Mouse (Mus musculus) kidney, postnatal 0 days (tissue): ENCODE results near the gene Fgfr2. TPM values are rescaled to one million over a fixed set of nuclear protein-coding genes. Genes with fewer than 3 reads are reported as not detected.
A peak's percentile ranks its signal among the peaks of the same experiment; 100 is the strongest.

Experiments used
- ATAC-seq: fragments of 200-750 bp; cut with Nextera tagmentation; replicated peaks from 2 replicates; pipeline ENCODE4 v1.8.0; 2017; ENCODE audit warnings: low read depth, moderate number of reproducible peaks, moderate TSS enrichment, moderate library complexity; ENCODE audit not compliant: low FRiP score
- DNase-seq: peaks from one replicate; pipeline ENCODE4 v3.0.0-alpha.2; 2016; ENCODE audit warnings: low spot score
- H3K27ac ChIP-seq: fragments of 300-500 bp; sonication (generic); 2 replicates; pipeline ENCODE4 v1.5.1; 2014; ENCODE audit warnings: mild to moderate bottlenecking
- H3K27me3 ChIP-seq: fragments of 300-500 bp; sonication (generic); 2 replicates; pipeline ENCODE4 v1.6.1; 2014; ENCODE audit warnings: low read length, mixed read lengths; ENCODE audit not compliant: insufficient read depth
- H3K36me3 ChIP-seq: fragments of 300-500 bp; sonication (generic); 2 replicates; pipeline ENCODE4 v1.6.1; 2014; ENCODE audit warnings: low read length, mixed read lengths; ENCODE audit not compliant: insufficient read depth
- H3K4me1 ChIP-seq: fragments of 300-500 bp; sonication (generic); replicated peaks from 2 replicates; pipeline ENCODE4 v1.6.1; 2014; ENCODE audit warnings: antibody characterized with exemption, low read length, mixed read lengths; ENCODE audit not compliant: insufficient read depth
- H3K4me2 ChIP-seq: fragments of 300-500 bp; sonication (generic); 2 replicates; pipeline ENCODE4 v1.6.1; 2014; ENCODE audit warnings: mild to moderate bottlenecking, low read length, moderate library complexity, mixed read lengths
- H3K4me3 ChIP-seq: fragments of 300-500 bp; sonication (generic); replicated peaks from 2 replicates; pipeline ENCODE4 v1.5.1; 2014; ENCODE audit warnings: low read depth, low read length
- H3K9ac ChIP-seq: fragments of 300-500 bp; sonication (generic); 2 replicates; pipeline ENCODE4 v1.6.1; 2014; ENCODE audit warnings: low read depth, low read length
- H3K9me3 ChIP-seq: fragments of 300-500 bp; sonication (generic); replicated peaks from 2 replicates; pipeline ENCODE4 v1.6.1; 2016; ENCODE audit warnings: low read length, inconsistent platforms, mixed read lengths
- CTCF ChIP-seq: IDR thresholded peaks from 2 replicates; pipeline ENCODE4 v1.5.1; 2016; ENCODE audit warnings: antibody characterized with exemption, low read depth, mild to moderate bottlenecking, moderate library complexity
- WGBS: fragments of 180-500 bp; shearing (Covaris S2); extraction: QIAGEN DNeasy Blood & Tissue Kit; methylation state at CpG from one replicate; pipeline ENCODE4 v1.1.7; 2014; 5-methylcytosine and 5-hydroxymethylcytosine counted together
- polyA plus RNA-seq: library from polyadenylated mRNA; unstranded; fragments of >200 nt; fragmentation: Nextera tagmentation; extraction: Ambion mirVana; gene quantifications from 2 replicates; pipeline ENCODE4 v1.2.1, GENCODE M21; 2015

The Fgfr2 gene
- polyA plus RNA-seq, 1 experiment from 2014 or later = 79.8 TPM

GRCm38 (mm10) chr7:131542115-131542871 is 1580.9 kb downstream of the Fgfr2 start, which contains the start of gene Hmx3:
TSS of gene Hmx3 (plus strand) at chr7:131542867.
- Histone ChIP-seq H3K4me1 (peaks cover 18% of the 10 kb centered on the region; the same call in 1 of the 2 replicates), H3K4me2 (peak within 1 kb of the TSS; percentile 61), H3K4me3 (peak within 1 kb of the TSS; percentile 31), H3K36me3 (no peaks in the 10 kb centered on the region), H3K9me3 (no peaks in the 10 kb centered on the region), H3K9ac (no peak within 1 kb of the TSS), H3K27me3 (peaks cover 86% of the 10 kb centered on the region), H3K27ac (no peak within 1 kb of the TSS)
- TF ChIP-seq CTCF = no peak
- ATAC-seq (0 out of 2 replicates have a peak, but pooled peaks have one; percentile 27), DNase-seq (no peak)
- under 1% methylated on average over 63 of the region's 65 CpGs for WGBS

DNA sequence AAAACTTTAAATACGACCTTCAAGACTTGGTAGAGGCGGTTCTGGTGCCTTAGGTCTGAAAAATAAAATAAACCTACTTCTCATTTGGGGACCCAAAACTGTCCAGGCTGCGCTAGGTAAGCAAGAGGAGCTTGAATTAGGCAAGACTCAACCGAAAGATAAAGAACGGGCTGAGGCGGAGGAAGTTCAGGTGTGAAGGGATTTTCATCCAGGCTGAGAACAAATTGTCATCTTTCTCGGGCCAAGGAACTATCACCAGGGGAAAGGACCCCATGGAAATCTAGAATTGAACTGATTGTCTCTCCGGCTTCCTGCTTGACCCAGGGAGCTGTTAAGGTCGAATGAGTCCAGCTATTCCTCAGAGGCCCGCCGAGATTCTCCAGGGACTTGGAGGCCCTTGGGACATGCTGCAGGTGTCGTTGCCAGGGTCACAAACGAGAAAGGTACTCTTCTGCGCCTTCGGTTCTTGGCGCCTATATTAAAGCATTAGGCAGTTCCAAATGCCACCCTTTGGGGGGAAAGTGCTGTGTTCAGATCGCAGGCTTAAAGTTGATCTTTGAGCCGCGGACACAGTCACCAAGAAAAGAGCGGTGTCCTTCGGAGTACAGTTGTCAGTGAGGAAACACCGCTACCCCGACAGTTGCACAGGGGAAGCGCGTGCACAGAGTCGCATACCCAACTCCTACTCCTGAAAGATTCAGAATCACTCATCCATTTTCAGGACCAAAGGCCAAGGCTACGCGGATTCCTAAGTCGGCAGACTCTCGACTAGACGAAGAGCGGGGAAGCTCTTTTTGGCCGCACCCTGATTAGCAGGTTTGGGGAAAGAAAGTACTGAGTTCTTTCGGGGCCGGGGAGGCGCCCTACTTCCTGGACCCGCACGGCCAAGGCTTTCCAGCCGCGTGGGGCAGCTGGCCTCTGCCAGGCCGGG is 1581.7 kb downstream of the Fgfr2 start:
- TF ChIP-seq CTCF = no peak
- H3K27me3 ChIP-seq = peaks cover 77% of the 10 kb centered on the region
- under 1% methylated on average over 41 of the region's 41 CpGs for WGBS
- ATAC-seq = no peak
- H3K36me3 ChIP-seq = no peaks in the 10 kb centered on the region
- peak overlapping the region; percentile 10; the same call in 1 of the 2 replicates for H3K4me3 ChIP-seq
- H3K4me1 ChIP-seq = peaks cover 18% of the 10 kb centered on the region; the same call in 1 of the 2 replicates
- no peak overlapping the region for H3K9ac ChIP-seq
- no peak overlapping the region for H3K27ac ChIP-seq
- H3K4me2 ChIP-seq = peak overlapping the region; percentile 61; the same call in 1 of the 2 replicates
- no peaks in the 10 kb centered on the region for H3K9me3 ChIP-seq
- DNase-seq = no peak

- H3K9me3 ChIP-seq = no peaks in the 10 kb centered on the region
- under 1% methylated on average over 7 of the region's 7 CpGs for WGBS
- H3K9ac ChIP-seq = no peak overlapping the region
- no peak overlapping the region for H3K4me3 ChIP-seq
- H3K36me3 ChIP-seq = no peaks in the 10 kb centered on the region
- H3K4me2 ChIP-seq = no peak overlapping the region
- peaks cover 18% of the 10 kb centered on the region; the same call in 1 of the 2 replicates for H3K4me1 ChIP-seq
- H3K27ac ChIP-seq = no peak overlapping the region
- peak; percentile 91 for TF ChIP-seq CTCF
- peaks cover 65% of the 10 kb centered on the region for H3K27me3 ChIP-seq
- peak; percentile 93 for DNase-seq
- peak; percentile 45; the same call in 1 of the 2 replicates for ATAC-seq
Observed at GRCm38 (mm10) chr7:131539979-131540378, 1583.2 kb downstream of the Fgfr2 start.

DNA sequence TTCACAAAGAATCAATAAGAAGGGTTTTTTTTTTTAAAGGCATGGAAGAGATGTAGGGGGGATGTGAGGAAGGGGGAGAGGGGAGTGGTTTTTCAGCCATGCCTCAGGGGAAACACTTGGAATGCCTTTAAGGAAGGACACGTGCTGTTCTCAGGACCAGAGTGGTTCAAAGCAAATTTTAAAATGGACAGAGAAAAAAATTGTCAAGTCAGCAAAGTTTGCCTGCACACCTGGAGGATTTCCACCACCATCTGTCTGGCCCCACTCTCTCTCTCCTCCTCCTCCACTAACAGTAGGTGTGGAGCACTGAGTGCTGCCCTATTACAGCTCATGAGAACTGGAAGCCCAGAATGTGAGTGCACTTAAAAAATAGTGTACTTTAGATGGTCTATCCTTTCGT is 1619.4 kb downstream of the Fgfr2 start:
- ATAC-seq (no peak), DNase-seq (no peak)
- no peak overlapping the region for H3K4me2 ChIP-seq
- no peak overlapping the region for H3K9ac ChIP-seq
- H3K9me3 ChIP-seq = no peaks in the 10 kb centered on the region
- no peaks in the 10 kb centered on the region for H3K27me3 ChIP-seq
- no peaks in the 10 kb centered on the region for H3K36me3 ChIP-seq
- TF ChIP-seq CTCF = no peak
- H3K27ac ChIP-seq = no peak overlapping the region
- 63% methylated on average over 2 of the region's 2 CpGs for WGBS
- no peak overlapping the region for H3K4me3 ChIP-seq
- no peaks in the 10 kb centered on the region for H3K4me1 ChIP-seq

- no peak for DNase-seq
- Histone ChIP-seq H3K4me1 (no peaks in the 10 kb centered on the region), H3K27me3 (no peaks in the 10 kb centered on the region), H3K9ac (no peak overlapping the region), H3K4me3 (no peak overlapping the region), H3K4me2 (no peak overlapping the region), H3K27ac (no peak overlapping the region), H3K36me3 (no peaks in the 10 kb centered on the region), H3K9me3 (no peaks in the 10 kb centered on the region)
- WGBS = 98% methylated on average over 5 of the region's 5 CpGs
- TF ChIP-seq CTCF = no peak
- ATAC-seq = no peak
Observed at GRCm38 (mm10) chr7:131478403-131478802, 1644.7 kb downstream of the Fgfr2 start.

GRCm38 (mm10) chr7:131477140-131477539 is 1646.0 kb downstream of the Fgfr2 start:
- Histone ChIP-seq H3K4me1 (no peaks in the 10 kb centered on the region), H3K27me3 (no peaks in the 10 kb centered on the region), H3K9ac (no peak overlapping the region), H3K4me3 (no peak overlapping the region), H3K4me2 (no peak overlapping the region), H3K27ac (no peak overlapping the region), H3K9me3 (no peaks in the 10 kb centered on the region), H3K36me3 (no peaks in the 10 kb centered on the region)
- ATAC-seq (no peak), DNase-seq (no peak)
- WGBS = 12% methylated on average over 8 of the region's 8 CpGs
- no peak for TF ChIP-seq CTCF
